Mouse (Mus musculus) neural tube, embryonic 13.5 days (tissue): ENCODE results near the gene Rbm14. TPM values are rescaled to one million over a fixed set of nuclear protein-coding genes. Genes with fewer than 3 reads are reported as not detected.
"Not testable (repeated sequence)": the region's sequence is repeated elsewhere in the genome, so short reads cannot be mapped to it uniquely, and the experiment has no call there.

ENCODE experiments used
- ATAC-seq: fragments of 200-750 bp; cut with Nextera tagmentation; 2 replicates; pipeline ENCODE4 v1.8.0; 2017; ENCODE audit warnings: low read depth, mild to moderate bottlenecking, moderate TSS enrichment, moderate library complexity
- H3K27ac ChIP-seq: fragments of 300-500 bp; sonication (generic); replicated peaks from 2 replicates; pipeline ENCODE4 v1.5.1; 2015; ENCODE audit warnings: moderate library complexity, mild to moderate bottlenecking, inconsistent platforms
- H3K27me3 ChIP-seq: fragments of 300-500 bp; sonication (generic); 2 replicates; pipeline ENCODE4 v1.6.1; 2015; ENCODE audit warnings: mild to moderate bottlenecking, inconsistent platforms
- H3K36me3 ChIP-seq: fragments of 300-500 bp; sonication (generic); 2 replicates; pipeline ENCODE4 v1.6.1; 2015; ENCODE audit warnings: mild to moderate bottlenecking, inconsistent platforms
- H3K4me1 ChIP-seq: fragments of 300-500 bp; sonication (generic); replicated peaks from 2 replicates; pipeline ENCODE4 v1.6.1; 2015; ENCODE audit warnings: inconsistent platforms
- H3K4me2 ChIP-seq: fragments of 300-500 bp; sonication (generic); 2 replicates; pipeline ENCODE4 v1.6.1; 2015; ENCODE audit warnings: inconsistent platforms, mild to moderate bottlenecking, moderate library complexity
- H3K4me3 ChIP-seq: fragments of 300-500 bp; sonication (generic); 2 replicates; pipeline ENCODE4 v1.5.1; 2015; ENCODE audit warnings: mild to moderate bottlenecking, inconsistent platforms
- H3K9ac ChIP-seq: fragments of 300-500 bp; sonication (generic); 2 replicates; pipeline ENCODE4 v1.6.1; 2015; ENCODE audit warnings: moderate library complexity, mild to moderate bottlenecking, inconsistent platforms
- H3K9me3 ChIP-seq: fragments of 300-500 bp; sonication (generic); 2 replicates; pipeline ENCODE4 v1.6.1; 2016; ENCODE audit warnings: inconsistent platforms
- WGBS: fragments of 180-500 bp; shearing (Covaris S2); methylation state at CpG from one replicate; pipeline ENCODE4 v1.1.7; 2015; 5-methylcytosine and 5-hydroxymethylcytosine counted together
- polyA plus RNA-seq: library from polyadenylated mRNA; unstranded; fragments of >200 nt; fragmentation: Nextera tagmentation; extraction: Ambion mirVana; gene quantifications from 2 replicates; pipeline ENCODE4 v1.2.1, GENCODE M21; 2015

Gene Rbm14
- polyA plus RNA-seq, 1 experiment from 2014 or later, result 64.0 TPM

DNA sequence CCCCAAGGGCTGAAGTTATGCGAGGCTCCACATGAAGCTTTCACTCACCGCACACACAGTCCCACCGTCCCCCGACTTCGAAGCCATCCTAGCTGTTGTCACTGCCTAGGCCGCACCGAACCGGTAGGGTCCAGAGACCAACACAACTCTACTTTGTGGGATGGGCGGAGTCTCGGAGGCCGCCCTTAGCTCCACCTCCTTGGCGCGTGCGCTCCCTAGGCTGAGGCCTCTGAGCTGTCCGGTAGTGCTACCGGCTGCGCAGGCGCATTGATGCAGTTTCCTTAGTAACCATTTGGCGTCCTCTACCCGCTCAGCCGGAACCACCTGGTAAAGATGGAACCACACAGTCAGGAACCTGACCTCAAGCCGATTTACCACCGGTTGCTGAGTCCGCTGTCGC lies 27.7 kb upstream of the Rbm14 start, which contains the start of the genes Ccs and Ccdc87:
Gene Ccs, minus strand, starts transcription at position 184 of the 400 bp plus-strand sequence.
Gene Ccdc87, plus strand, starts transcription at position 218 of the 400 bp plus-strand sequence.
- H3K27me3 ChIP-seq, result peaks cover 38% of the 10 kb centered on the region
- no peaks in the 10 kb centered on the region for H3K9me3 ChIP-seq
- H3K4me2 ChIP-seq, result peak within 1 kb of the TSS; percentile 97
- H3K36me3 ChIP-seq, result 0 out of 2 replicates have a peak, but pooled peaks cover 2% of the 10 kb centered on the region
- peak within 1 kb of the TSS; percentile 81 for H3K9ac ChIP-seq
- WGBS, result under 1% methylated on average over 25 of the region's 25 CpGs
- peaks cover 23% of the 10 kb centered on the region for H3K4me1 ChIP-seq
- peak; percentile 98 for ATAC-seq
- H3K27ac ChIP-seq, result no peak within 1 kb of the TSS
- peak within 1 kb of the TSS; percentile 56 for H3K4me3 ChIP-seq

DNA sequence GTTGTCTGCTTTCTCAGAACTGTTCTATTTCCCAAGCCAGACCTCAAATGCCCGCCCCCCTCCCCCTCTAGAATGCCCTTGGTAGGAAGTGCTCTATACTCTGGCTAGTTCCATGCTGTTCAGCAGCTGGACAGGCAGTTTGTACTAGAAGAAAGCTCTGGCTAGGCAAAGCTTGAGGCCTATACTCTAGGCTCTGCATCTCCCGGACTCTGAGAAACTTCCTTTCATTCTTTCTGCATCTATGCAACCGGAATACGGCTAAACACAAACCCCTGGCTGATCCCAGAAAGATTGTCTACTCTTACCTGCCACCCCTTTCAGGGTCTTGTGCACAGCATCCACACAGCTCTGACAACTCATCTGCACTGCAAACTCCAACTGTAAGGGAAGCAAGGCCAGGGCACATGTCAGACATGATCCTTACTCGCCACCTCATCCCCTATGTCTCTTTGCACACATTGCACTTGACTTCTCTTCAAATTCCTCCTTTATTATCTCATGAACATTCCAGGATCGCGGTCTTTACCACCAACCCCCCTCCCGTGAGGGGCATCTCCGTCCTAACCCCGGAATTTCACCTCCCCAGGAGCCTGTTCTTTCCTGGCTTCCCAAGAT lies 27.2 kb upstream of the Rbm14 start:
- 36% methylated on average over 10 of the region's 10 CpGs for WGBS

DNA sequence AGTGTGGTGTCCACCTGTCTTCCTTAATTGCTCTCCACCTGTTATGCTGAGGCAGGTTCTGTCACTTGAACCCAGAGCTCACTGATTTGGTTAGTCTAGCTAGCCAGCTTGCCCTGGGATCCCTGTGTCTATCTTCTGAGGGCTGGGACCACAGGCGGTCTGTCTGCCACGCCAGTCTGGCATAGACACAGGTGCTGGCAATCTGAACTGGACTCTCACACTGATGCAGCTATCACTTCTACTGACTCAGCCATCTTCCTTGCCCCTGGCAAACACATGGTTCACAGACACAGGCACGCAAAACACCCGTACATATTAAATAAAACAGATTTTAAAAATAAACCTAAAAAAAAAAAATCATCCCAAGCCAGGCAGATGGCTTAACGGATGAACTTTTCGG lies 25.6 kb upstream of the Rbm14 start:
- Histone ChIP-seq H3K4me1 (peaks cover 30% of the 10 kb centered on the region), H3K27ac (no peak overlapping the region), H3K27me3 (peaks cover 26% of the 10 kb centered on the region), H3K9me3 (no peaks in the 10 kb centered on the region), H3K9ac (no peak overlapping the region), H3K36me3 (peaks cover 7% of the 10 kb centered on the region), H3K4me3 (no peak overlapping the region), H3K4me2 (no peak overlapping the region)
- 96% methylated on average over 6 of the region's 6 CpGs for WGBS
- no peak for ATAC-seq

More for the DNA sequence above, 27.2 kb upstream of the Rbm14 start:
- no peaks in the 10 kb centered on the region for H3K9me3 ChIP-seq
- H3K27me3 ChIP-seq, result peaks cover 38% of the 10 kb centered on the region
- peak overlapping the region; percentile 56 for H3K4me3 ChIP-seq
- H3K4me2 ChIP-seq, result peak overlapping the region; percentile 97
- peak overlapping the region; percentile 81 for H3K9ac ChIP-seq
- H3K27ac ChIP-seq, result no peak overlapping the region
- 0 out of 2 replicates have a peak, but pooled peaks cover 2% of the 10 kb centered on the region for H3K36me3 ChIP-seq
- peaks cover 23% of the 10 kb centered on the region for H3K4me1 ChIP-seq
- ATAC-seq, result peak; percentile 48

DNA sequence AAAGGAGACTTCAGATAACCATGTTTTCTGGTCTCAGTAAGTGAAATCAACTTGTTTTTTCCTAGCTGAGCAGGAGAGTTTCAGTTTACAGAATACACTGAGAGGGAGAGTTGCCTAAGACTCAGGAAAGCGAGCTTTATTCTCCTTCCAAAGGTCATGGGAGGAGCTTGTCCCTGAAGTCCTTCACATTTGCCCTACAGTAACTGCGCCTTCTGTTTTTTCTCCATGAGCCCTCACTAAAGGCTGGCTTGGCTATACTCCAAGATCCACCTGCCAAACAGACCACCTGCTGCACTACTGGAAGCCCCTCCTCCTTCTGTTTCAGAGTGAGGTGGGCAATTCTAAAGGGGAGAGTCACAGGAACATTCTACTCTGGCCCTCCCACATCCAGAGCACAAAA lies 24.7 kb upstream of the Rbm14 start:
- H3K4me3 ChIP-seq, result no peak overlapping the region
- H3K4me2 ChIP-seq, result no peak overlapping the region
- H3K27ac ChIP-seq, result no peak overlapping the region
- no peak overlapping the region for H3K9ac ChIP-seq
- no peaks in the 10 kb centered on the region for H3K9me3 ChIP-seq
- no peak for ATAC-seq
- H3K27me3 ChIP-seq, result peaks cover 17% of the 10 kb centered on the region
- 76% methylated on average over 2 of the region's 2 CpGs for WGBS
- H3K36me3 ChIP-seq, result peaks cover 7% of the 10 kb centered on the region
- H3K4me1 ChIP-seq, result peaks cover 31% of the 10 kb centered on the region

DNA sequence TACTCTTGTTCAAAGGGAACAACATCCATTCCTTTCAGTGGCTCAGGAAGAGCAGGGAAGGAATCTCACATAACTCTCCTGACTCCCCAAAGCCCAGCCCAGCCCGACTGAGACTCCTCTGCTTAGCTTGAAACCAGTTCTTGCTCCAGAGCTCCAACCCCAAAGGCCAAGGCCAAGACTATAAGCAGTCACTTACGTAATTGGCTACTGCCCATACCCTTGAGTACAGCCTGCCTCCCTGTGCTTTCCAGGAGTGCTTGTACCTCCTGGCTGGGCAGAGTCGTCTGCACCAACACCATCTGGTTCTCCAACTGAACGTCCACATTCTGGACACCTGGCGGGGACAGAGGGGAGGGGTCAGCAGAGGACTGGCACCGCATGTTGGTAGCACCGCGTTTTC lies 22.5 kb upstream of the Rbm14 start:
- H3K9me3 ChIP-seq, result no peaks in the 10 kb centered on the region
- ATAC-seq, result no peak
- H3K27ac ChIP-seq, result no peak overlapping the region
- H3K4me1 ChIP-seq, result peaks cover 24% of the 10 kb centered on the region
- no peak overlapping the region for H3K4me3 ChIP-seq
- no peaks in the 10 kb centered on the region for H3K27me3 ChIP-seq
- H3K4me2 ChIP-seq, result no peak overlapping the region
- peaks cover 7% of the 10 kb centered on the region for H3K36me3 ChIP-seq
- 91% methylated on average over 8 of the region's 8 CpGs for WGBS
- H3K9ac ChIP-seq, result no peak overlapping the region

DNA sequence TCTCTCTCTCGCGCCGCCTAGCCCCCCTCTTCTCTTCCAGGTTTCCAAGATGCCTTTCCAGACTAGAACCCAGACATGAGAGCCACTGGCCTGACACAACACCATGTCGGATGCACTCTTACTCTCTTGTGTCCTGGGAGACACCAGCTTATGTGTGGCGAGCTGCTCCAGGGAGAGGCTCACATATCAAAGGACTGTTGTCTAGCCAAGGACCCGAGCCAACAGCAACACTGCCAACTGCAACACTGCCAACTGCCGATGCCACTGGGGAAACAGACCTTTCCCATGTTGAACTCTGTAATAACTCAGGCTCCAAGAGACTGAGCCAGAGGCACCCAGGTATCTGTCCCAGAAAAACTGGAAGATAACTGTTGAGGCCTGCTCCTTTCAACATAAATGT lies 17.7 kb upstream of the Rbm14 start:
- Histone ChIP-seq H3K9ac (no peak overlapping the region), H3K4me3 (no peak overlapping the region), H3K27ac (no peak overlapping the region), H3K27me3 (no peaks in the 10 kb centered on the region), H3K4me2 (no peak overlapping the region), H3K4me1 (peaks cover 8% of the 10 kb centered on the region; the same call in 1 of the 2 replicates), H3K36me3 (peaks cover 35% of the 10 kb centered on the region), H3K9me3 (no peaks in the 10 kb centered on the region)
- WGBS, result 64% methylated on average over 7 of the region's 7 CpGs
- no peak for ATAC-seq

DNA sequence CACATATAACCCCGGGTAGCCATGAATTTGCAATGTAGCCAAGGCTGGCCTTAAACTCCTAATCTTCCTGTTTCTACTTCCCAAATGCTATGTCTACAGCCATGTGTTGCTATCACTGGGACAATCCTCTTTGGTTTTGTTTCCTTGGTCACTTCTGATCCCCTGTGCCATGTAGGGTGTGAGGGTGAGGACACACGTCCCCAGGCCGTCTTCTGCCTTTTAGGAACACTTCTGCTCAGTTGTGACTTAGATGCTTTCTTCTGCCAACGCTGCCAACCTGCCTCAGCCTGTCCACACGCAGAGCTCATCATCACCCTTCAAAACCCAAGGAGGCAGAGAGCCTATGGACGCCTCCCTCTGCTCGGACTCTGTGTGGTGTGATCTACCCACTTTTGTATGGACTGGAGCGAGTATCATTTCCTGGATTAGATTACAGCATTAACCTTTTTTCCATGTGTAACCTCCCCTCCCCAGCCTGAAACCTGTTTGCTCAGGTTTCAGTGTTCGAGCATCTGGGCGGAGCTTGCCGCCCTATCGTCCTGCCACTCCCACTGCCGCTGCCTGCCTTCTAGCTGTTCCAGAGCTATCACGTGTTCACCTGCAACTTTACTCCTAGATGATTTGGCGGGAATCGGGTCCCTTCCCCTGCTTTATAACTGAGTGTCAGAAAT lies 17.1 kb upstream of the Rbm14 start:
- Histone ChIP-seq H3K4me1 (peaks cover 8% of the 10 kb centered on the region; the same call in 1 of the 2 replicates), H3K4me2 (no peak overlapping the region), H3K4me3 (no peak overlapping the region), H3K9me3 (no peaks in the 10 kb centered on the region), H3K27me3 (no peaks in the 10 kb centered on the region), H3K9ac (no peak overlapping the region), H3K36me3 (peaks cover 35% of the 10 kb centered on the region), H3K27ac (no peak overlapping the region)
- 57% methylated on average over 16 of the region's 16 CpGs for WGBS
- no peak for ATAC-seq

DNA sequence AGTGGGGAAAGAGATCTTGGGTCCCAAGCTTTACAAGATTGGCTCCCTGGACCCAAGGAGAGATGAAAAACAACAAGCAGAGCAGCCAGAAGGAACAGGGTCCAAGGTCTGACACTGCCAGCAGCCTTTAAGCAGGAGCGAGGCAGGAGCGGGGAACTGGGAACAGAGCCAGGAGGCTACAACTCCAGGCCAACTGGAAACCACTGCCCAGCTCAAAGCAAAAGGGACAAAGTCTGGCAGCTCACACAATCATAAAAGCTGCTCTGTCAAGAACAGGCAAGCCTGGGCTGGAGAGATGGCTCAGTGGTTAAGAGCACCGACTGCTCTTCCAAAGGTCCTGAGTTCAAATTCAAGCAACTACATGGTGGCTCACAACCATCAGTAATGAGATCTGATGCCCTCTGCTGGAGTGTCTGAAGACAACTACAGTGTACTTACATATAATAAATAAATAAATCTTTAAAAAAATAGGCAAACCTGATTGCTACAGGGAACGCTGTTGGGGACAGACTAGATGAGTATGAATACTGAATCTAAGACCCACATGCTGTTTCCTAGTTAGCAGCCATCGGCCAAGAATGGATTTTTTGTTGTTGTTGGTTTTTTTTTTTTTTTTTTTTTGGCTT lies 9.4 kb upstream of the Rbm14 start:
- Histone ChIP-seq H3K4me1 (no peaks in the 10 kb centered on the region), H3K27me3 (no peaks in the 10 kb centered on the region), H3K4me3 (no peak overlapping the region), H3K36me3 (peaks cover 16% of the 10 kb centered on the region), H3K9me3 (no peaks in the 10 kb centered on the region), H3K9ac (no peak overlapping the region), H3K4me2 (no peak overlapping the region), H3K27ac (no peak overlapping the region)
- no peak for ATAC-seq
- 88% methylated on average over 5 of the region's 5 CpGs for WGBS

DNA sequence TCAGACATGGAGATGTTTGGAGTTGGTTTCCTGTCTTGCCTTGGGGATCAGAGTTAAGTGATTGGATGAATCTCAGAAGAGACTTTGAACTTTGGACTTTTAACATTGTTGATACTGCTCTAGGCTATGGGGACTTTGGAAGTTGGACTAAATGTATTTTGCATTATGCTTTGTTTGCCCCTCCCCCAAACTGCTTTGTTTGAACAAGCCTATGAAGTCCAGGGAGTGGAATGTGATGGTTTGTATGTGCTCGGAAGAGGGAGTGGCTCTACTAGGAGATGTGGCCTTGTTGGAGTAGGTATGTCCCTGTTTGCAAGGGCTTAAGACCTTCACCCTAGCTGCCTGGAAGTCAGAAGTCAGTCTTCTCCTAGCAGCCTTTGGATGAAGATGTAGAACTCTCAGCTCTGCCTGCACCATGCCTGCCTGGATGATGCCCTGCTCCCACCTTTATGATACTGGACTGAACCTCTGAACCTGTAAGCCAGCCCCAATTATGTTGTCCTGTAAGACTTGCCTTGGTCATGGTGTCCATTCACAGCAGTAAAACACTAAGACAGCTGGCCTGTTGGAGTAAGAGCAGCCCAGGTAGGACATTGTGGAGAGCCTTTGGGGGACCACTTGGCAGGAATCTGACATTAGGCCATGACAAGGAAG lies 5.9 kb upstream of the Rbm14 start:
- Histone ChIP-seq H3K4me3 (no peak overlapping the region), H3K36me3 (no peaks in the 10 kb centered on the region), H3K4me1 (peaks cover 1% of the 10 kb centered on the region; the same call in 1 of the 2 replicates), H3K27me3 (no peaks in the 10 kb centered on the region), H3K27ac (no peak overlapping the region), H3K9ac (no peak overlapping the region), H3K9me3 (no peaks in the 10 kb centered on the region), H3K4me2 (no peak overlapping the region)
- 61% methylated on average over 1 of the region's 1 CpGs for whole genome bisulfite sequencing
- ATAC-seq, result no peak

DNA sequence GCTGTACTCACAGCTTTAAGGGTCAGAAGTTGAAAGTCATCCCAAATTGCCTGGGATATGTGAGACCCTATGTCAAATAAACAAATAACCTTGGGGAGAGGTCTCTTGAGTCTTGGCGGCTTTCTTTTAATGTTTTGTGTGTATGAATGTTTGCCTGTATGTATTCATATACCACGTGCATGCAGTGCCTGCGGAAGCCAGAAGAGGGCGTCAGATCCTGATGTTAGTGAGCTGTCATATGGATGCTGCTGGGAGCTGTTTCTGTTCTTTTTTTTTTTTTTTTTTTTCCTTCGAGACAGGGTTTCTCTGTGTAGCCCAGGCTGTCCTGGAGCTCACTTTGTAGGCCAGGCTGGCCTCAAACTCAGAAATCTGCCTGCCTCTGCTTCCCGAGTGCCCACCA lies 1.6 kb upstream of the Rbm14 start:
- WGBS, result 83% methylated on average over 6 of the region's 6 CpGs
- Histone ChIP-seq H3K9me3 (no peaks in the 10 kb centered on the region), H3K27me3 (no peaks in the 10 kb centered on the region), H3K4me2 (no peak overlapping the region), H3K9ac (no peak overlapping the region), H3K4me1 (peaks cover 27% of the 10 kb centered on the region), H3K4me3 (no peak overlapping the region), H3K36me3 (no peaks in the 10 kb centered on the region), H3K27ac (no peak overlapping the region)
- no peak for ATAC-seq

DNA sequence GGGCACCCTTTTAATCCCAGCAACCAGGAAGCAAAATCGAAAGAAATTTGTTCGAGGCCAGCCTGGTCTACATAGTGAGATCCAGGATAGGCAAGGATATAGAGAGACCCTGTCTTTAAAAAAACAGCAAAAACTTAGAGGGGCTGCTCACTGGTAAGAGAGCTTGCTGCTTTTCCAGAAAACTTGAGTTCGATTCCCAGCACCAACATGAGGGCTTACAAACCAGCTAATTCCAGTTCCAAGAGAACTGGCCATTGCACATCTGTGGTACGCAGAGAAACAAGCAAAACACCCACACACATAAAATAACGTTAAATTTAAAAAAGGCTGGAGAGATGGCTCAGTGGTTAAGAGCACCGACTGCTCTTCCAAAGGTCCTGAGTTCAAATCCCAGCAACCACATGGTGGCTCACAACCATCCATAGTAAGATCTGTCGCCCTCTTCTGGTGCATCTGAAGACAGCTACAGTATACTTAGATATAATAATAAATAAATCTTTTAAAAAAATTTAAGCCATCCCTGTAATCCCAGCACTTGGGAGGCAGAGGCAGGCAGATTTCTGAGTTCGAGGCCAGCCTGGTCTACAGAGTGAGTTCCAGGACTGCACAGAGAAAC lies 1.0 kb upstream of the Rbm14 start:
- ATAC-seq, H3K27me3 ChIP-seq, H3K36me3 ChIP-seq, H3K9me3 ChIP-seq: not testable (repeated sequence)
- Histone ChIP-seq H3K4me1 (peaks cover 33% of the 10 kb centered on the region), H3K27ac (peak overlapping the region; percentile 91), H3K4me2 (peak overlapping the region; percentile 99), H3K9ac (peak overlapping the region; percentile 81), H3K4me3 (peak overlapping the region; percentile 79)
- 80% methylated on average over 8 of the region's 8 CpGs for WGBS

DNA sequence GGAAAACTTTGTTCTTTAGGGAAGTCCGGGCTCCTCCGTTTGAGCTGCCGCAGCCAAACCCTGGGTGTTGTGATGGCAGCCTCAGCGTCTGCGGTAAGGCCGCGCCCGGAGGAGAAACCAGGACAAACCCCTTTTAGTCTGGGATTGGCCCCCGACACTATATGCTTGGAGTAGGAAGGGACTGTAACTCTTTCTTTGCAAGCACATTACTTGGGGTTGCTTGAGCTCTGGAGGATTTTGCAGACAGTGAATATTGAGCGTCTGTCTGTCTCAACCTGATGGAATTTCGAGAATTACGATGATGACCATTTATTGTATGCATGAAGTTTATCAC lies 442 bp upstream of the Rbm14 start:
- no peaks in the 10 kb centered on the region for H3K27me3 ChIP-seq
- 6% methylated on average over 12 of the region's 12 CpGs for WGBS
- H3K4me2 ChIP-seq, result peak overlapping the region; percentile 99
- peak overlapping the region; percentile 91 for H3K27ac ChIP-seq
- ATAC-seq, result peak; percentile 17; the same call in 1 of the 2 replicates
- H3K9ac ChIP-seq, result peak overlapping the region; percentile 81
- no peaks in the 10 kb centered on the region for H3K36me3 ChIP-seq
- no peaks in the 10 kb centered on the region for H3K9me3 ChIP-seq
- H3K4me1 ChIP-seq, result peaks cover 36% of the 10 kb centered on the region
- H3K4me3 ChIP-seq, result peak overlapping the region; percentile 79
